Mouse (Mus musculus): Measurements from ENCODE around the gene Gnao1. TPM values are rescaled to one million over a fixed set of nuclear protein-coding genes. Genes with fewer than 3 reads are reported as not detected.

The Gnao1 gene
- total RNA-seq, 2 experiments from 2014 or later, result 949 to 1,024 TPM

DNA sequence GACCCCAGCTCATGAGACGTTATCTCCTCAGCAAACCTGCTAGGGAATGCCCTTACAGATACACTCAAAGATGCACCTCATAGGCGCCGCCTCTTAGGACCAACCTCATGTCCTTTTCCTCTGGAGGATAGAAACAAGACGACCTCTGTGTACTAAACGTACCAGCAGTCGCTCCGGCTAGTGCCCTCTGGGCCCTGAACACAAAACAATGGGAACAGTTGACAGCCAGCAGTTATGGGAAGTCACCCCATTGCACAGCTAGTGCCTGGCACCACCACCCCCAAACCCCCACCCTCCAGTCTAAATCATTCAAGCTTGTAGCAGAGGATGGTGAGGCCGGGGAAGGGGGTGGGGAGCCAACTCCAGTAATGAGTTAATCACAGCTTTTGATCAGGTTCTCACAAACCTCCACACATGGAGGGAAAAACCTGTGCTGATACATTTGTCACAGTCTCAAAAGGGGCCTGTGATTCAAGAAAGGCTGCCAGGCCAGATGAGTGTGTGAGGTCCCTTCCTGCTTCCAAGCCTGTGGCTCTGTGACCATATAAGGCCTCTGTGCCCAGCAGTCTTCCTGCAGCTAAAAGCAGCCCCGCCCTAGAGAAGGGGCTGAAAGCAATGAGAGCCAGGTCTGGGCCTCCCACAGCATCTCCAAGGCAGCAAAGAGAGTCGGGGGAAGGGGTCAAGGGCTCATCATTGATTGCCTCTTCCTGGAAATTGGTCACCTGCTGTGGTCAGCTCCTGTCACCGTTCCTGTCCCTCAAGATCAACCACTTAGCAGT, 79.1 kb downstream of the Gnao1 start:
- intact Hi-C loops (cut with DNase I), result no loop called here

DNA sequence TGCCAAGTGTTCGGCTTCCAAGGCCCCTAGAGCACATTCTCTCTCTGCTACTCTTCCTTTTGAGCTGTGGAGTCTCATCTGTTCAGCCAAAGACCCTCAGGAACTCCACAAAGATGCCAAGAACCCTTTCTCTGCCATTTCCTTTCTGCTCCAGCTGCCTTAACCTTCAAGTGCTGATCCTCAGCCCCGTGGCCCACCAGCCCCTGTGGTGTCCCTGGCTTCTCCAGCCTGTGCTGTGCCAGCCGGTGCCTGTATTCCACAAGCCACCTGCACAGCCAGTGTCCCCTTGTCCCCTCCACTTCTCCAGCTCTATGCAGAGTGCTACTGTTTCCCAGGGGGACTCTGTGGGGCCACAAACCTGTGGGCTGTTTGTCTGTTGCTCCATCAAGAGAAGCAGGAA, 83.8 kb downstream of the Gnao1 start:
- intact Hi-C loops (cut with DNase I), result no loop called here

More for the DNA sequence above, 79.1 kb downstream of the Gnao1 start:
- DNase-seq, result no peak

DNA sequence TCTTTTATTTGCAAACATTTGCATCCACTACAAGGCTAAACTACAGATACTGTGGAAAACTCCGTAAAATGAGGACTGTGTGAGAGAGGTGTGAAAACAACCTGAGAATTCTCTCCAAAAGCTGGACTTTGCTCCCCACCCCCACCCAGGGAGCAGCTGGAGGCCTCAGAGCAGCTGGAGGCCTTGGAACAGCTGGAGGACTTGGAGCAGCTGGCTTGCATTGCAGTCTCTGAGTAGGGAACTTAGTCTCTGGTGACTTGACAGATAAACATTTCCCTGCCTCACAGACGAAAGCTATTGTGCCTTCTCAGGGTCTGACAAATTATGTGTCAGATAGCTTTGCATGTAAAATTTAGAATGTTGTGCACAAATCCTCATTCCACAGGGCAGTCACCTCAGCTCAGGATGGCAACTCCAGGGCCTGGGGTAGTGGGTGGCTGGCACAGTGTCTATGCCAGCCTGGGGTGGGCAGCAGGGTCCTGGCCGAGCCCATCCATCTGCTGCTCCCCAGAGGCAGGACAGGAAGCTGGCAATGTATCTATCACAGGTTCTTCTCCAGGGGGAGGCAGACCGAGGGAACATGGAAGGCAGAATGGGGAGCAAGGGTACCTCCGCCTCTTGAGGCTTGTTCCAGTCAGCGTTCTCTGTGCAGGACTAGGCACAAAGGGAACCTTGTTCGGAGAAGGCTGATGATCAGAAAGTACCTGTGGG, 87.2 kb downstream of the Gnao1 start:
- intact Hi-C loops (cut with DNase I), result no loop called here
- no peak for DNase-seq

More for the DNA sequence above, 83.8 kb downstream of the Gnao1 start:
- peak; percentile 52 for DNase-seq

DNA sequence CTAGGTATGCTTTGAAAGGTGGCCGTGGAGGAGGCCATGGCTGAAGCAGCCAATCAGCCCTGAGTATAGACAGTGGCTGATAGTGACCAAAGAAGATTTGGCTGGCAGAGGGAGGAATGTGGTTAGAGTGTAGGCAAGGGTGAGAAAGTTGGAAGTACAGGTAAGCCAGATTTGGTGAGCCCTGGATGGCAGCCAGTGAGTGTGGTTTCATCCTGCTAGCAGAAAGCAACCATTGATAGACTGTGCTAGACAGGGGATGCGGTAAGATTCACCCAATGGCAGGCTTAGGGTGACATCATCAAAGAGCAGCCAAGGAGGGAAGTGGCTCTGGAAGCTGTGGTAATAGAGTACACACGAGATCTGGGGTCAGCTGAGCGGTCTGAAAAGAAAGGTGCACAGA, 88.8 kb downstream of the Gnao1 start:
- intact Hi-C loops (cut with DNase I), result no loop called here

DNA sequence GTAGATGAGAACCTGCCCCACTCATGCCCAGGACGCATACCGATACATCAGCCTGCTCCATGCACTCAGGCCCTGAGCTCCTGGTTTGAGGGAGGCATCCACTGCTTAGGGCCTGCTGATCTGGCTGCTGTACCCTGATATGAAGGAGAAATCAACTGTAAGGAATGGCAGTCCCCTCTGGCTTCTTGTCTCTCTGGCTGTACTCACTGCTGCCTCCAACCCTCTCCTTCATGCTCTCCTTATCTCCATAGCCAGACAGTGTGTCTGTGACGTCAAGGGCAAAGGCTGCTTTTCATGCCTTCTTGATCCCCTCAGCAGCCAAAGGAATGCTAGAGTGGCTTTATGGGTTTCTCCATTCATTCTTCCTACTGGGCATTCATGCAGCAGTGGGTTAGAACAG, 92.3 kb downstream of the Gnao1 start:
- intact Hi-C loops (cut with DNase I), result no loop called here
- DNase-seq, result no peak

More for the DNA sequence above, 88.8 kb downstream of the Gnao1 start:
- DNase-seq, result no peak

DNA sequence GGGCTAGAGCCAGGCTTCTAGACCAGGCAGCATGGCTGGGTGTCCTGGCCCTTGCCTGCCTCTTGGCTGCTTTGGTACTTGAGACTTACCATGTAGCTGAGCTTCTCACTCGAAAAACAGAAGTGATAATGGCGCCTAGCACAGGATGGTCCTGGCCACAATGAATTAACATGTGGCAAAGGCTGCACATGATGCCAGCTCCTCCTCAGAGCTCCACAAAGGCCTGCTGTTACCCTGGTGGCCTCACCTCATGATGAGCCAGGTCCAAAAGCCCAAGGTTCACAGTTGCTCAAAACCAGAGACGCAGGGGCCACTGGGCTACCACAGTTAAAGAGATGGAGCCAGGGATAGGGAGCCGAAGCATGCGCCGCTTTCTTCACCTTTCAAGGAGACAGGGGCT, 97.2 kb downstream of the Gnao1 start:
- DNase-seq, result no peak
- intact Hi-C loops (cut with DNase I), result no loop called here

DNA sequence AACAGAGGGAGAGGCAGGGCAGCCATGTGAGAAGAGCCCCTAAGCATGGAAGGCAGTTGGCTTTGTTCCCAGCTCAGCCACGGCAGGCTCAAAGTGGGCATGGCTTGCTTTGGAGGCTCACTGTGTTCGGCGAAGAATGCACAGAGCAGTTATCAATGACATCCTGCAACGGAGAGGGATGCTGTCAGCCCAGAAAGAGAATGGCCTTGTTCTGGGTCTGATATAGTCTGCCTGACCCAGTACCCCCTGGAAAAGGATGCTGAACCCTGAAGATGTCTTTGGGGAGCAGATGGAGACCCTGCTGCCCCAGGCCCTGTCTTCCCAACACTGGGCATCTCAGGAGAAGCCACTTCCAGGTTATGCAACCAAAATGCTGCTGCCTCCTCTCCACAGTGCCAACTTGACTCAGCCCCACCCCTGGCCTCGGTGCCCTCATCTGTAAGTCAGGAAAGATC, 98.2 kb downstream of the Gnao1 start:
- intact Hi-C loops (cut with DNase I), result no loop called here

DNA sequence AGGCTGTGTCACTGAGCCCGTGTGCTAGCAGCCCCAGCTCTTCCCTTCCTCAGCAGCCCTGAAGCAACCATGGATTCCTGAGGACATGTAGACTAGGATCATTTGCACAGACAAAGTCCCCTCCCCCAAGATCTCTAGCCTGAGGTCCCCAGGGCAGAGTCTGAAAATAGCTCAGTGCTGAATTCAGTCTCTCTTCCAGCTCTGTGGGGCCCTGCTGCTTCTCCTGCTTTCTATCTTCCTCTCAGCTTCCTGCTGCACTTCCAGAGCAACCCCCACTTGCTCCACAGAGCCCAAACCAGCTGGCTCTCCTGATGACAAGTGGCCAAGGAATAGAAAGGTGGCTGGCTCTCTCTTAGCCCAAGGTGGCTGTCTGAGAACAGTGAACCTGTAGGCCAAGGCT, 98.8 kb downstream of the Gnao1 start:
- no peak for DNase-seq
- intact Hi-C loops (cut with DNase I), result no loop called here

More for the DNA sequence above, 98.2 kb downstream of the Gnao1 start:
- DNase-seq, result peak; percentile 83

DNA sequence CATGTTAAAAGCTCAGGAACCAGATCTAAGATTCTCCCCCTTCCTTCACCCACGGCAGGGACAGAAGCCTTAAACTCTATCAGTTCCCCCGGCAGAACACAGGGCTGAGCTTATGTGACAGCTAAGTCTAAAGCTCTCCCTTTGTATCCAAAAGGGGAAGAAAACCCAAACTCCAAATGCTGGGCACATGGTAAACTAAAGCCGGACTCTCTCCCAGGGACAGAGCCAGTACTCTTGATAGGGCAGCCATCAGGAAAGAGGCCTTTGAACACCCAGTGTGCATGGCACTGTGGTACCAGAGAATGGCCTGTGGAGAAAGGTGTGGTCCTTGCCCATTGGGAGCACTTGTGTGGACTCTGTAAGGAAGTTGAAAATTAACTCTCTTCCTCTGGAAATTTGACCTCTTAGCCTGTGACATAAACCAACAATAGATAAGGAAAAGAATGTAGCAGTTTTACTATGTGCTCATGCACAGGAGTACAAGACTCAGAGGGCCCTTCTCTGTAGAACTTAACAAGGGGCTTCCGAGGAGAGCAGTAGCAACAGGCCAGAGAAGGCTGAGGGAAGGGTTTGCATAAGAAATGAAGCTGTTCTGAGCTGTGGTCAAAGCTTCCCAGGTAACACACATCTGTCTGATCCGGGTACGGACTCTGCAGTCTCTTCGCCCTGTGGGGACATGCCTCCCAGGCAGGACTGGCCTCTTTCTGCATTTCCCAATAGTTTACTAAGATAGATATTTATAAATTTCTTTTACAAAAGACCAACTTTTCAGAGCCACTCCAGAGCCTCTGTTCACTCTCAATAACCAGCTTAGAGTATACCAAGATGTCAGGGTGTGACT, 102.2 kb downstream of the Gnao1 start:
- no peak for DNase-seq
- intact Hi-C loops (cut with DNase I), result no loop called here

DNA sequence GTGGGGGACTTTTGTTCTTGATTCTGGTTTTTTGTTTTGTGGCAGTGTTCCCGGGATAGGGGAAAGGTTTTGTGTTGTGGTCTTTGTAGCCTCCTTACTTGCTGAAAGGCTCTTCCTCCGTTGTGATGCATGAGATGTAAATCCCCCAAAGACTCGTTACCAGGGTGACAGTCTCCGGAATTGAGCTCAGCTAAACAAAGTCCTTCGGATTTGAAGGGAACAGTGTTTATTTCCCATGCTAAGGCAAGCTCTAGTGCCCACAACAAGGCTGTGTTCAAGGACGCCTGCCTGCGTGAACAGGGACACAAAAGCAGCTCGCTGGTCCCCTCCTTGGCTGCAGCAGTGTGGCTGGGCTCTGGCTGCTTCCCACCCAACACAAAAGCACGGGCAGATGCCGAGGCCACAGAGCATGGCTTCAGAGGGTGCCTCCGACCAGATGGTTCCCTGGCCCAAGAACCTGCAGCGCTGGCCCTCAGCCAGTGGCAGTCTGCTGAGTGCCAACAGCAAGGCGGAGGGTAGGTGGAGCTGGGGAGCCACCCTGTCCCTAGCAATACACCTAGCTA, 108.2 kb downstream of the Gnao1 start:
- DNase-seq, result peak; percentile 95
- intact Hi-C loops (cut with DNase I), result no loop called here

DNA sequence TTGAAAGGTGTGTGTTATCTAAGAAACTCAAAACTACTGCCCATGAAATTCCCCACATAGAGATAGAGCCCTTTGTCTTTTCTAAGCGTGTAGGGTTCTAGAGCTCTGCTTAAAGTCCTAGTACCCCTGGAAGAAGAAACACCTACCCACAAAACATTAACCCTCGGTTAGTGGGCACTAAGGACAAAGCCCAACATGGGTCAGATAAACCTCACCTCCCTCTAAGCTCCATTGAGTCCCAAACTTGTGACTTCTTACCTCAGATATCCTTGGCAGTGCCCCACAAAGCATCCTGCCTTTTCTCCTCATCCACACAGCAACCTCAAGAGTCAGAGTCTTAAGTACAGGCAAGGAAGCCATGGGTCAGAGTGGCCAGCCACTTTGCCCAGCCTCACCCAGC, 108.8 kb downstream of the Gnao1 start:
- no peak for DNase-seq
- intact Hi-C loops (cut with DNase I), result no loop called here

DNA sequence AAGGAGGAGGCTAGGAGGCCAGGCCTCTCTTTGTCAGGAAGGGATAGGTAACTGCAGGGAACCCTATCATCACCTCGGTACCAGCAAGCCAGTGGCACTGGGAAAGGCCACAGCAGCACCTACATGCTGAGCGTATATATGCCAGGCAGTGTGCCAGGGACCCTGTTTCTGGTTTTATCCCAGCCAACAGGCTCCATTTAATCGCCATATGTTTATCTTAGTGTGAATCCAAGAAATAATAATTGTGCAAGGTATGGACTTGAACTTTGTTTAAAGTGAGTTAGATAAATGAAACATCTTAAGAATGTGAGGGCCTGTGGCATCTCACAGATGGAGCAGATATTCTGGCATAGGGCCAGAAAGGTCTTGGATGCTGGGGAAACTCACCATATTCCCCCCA, 109.7 kb downstream of the Gnao1 start:
- DNase-seq, result peak; percentile 71
- intact Hi-C loops (cut with DNase I), result no loop called here

DNA sequence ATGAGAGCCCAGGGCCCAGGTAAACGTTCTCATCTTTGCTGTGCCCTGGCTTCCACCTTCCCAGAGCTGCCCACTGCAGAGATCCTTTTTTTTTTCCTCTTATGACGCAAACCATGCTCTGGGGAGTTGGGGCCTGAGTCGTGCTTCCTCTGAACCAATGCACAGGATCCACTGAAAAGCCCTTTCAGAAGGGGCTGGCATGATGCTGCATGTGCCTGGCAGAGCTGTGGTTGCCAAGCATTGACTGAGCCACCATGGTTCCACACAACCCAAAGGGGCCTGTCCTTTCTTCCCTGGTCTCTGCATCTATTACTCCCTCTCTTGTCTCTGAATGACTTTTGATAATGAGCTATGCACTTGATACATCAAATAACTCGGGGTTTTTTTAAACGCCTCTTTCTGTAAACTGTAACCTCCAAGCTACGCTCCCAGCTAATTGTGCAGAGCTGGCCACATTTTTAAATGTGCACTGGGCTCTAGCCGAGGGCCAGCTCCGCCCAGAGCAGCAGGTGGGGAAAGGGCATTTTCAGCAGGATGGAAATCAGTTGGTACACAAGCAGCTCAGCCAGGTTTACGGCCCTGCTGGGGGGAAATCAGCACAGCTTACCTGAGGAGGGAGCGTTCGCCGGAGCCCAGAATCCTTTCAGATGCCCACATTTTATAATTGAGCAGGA, 110.3 kb downstream of the Gnao1 start:
- intact Hi-C loops (cut with DNase I), result loop anchor here (10.0 kb wide), 1 partner anchor 255 kb away; no protein-coding TSS in a partner anchor
- DNase-seq, result peak; percentile 56

DNA sequence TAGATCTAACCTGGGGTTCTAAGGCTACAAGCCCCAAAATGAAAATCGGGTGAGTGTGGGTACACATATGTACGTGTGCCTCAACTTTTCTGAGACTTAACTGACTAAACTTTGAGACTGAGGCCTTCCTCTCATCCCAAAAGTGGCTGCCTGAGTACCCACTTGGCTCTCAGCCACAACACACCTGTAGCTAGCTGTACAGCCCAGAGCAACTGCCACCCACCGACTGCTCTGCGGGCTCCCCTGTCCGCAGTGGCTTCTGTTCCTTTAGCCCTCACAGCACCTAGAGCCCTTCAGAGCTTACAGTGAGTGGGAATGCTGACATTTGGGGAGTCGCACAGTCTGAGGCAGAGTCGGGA, 110.8 kb downstream of the Gnao1 start:
- DNase-seq, result no peak
- intact Hi-C loops (cut with DNase I), result loop anchor here (10.0 kb wide), 1 partner anchor 256 kb away; no protein-coding TSS in a partner anchor

DNA sequence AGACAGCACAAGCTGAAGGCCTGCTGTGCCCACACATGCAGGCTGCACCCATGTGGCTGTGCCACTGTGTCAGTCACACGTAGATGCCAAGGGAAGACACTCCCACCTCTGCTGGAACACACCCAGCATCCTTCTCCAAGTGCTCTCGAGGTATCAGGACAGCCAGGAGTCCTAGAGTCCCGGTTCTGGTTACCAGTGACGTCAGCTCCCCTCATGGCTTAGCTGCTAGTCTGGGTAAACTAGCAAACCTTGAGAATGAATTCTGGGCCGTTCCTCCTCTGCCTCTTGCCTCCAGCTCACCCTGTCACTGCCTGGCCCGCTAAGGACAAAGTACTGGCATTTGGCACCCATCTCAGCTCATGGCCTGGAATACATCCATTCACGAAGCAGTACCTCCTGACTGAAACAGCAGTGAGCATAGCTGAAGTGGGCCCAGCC, 114.2 kb downstream of the Gnao1 start:
- intact Hi-C loops (cut with DNase I), result loop anchor here (10.0 kb wide), 1 partner anchor 259 kb away; no protein-coding TSS in a partner anchor
- no peak for DNase-seq

DNA sequence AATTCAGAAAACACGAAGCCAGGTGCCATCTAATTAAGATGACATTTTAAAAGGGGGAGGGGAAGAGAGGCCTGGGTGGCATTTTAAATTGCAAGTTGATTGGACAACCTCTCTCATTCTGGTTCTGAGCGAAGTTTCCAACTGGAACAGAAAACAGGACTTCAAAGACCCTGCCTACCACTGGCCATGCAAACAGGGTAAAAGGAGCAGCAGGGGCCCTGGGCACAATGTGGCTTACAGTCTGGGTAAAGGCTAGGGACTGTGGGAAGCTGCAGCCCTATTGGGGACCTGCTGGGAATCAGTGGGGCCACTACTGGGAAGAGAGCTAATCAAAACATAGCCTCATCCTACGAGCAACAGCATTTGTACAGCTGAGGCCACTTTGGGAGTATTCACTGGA, 115.7 kb downstream of the Gnao1 start:
- intact Hi-C loops (cut with DNase I), result loop anchor here (10.0 kb wide), 1 partner anchor 261 kb away; no protein-coding TSS in a partner anchor
- no peak for DNase-seq

DNA sequence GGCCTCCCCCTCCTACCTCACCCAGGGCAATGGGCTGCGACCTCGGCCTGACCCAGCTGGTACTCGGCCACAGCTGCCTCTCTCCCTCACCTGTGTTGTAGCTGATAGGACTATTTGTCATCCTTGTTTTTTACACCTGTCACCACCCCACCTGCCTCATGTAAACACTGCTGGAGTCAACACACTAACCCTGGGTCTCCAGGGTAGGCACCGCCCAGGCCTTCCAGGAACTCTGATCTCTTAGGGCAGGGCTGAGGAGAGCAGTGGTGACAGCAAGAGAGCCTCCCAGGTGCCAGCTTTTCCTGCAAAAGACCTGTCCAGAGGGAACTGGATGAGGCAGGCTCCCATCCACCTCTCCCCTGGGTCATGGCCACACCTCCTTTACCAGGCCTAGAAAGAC, 119.5 kb downstream of the Gnao1 start:
- intact Hi-C loops (cut with DNase I), result loop anchor here (10.0 kb wide), 1 partner anchor 264 kb away; no protein-coding TSS in a partner anchor
- DNase-seq, result no peak

DNA sequence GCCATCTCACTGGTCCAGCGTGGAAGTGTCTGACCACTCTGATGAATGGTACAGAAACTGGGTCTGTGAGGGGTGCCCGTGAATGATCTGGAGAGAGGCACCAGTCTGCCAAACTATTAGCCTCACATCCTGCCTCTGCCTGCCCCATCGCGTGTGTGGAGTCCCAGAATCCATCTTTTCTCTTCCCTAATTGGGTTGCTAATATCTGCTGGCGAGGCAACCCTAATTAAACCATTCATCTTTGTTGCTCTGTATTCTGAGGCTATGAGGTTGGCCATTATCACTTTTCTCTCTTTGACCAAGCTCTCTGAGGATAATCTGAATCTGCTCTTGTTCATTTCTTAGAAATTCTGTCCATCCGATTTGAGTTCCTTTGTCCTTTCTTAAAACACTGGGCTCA, 121.6 kb downstream of the Gnao1 start:
- no peak for DNase-seq
- intact Hi-C loops (cut with DNase I), result loop anchor here (5.0 kb wide), 1 partner anchor 119 kb away; no protein-coding TSS in a partner anchor

DNA sequence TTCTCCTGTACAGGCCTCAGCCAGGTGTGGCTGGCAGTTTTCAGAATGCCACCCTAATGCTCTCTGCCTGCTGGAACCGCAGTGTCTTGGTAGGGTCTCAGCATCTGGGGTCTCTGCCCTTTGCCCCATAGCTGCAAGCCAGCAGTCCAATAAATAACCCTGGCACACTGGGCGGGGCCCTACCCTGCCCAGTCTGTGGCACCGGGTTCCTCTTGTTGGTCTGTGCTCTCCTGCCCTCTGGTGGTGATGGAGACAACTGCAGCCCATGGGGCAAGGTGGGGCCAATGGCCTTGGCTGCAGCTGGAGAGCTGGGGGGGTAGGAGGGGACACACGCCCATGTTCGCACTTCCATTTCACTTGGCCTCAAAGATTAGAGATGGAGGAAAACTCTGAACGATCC, 123.1 kb downstream of the Gnao1 start:
- intact Hi-C loops (cut with DNase I), result loop anchor here (5.0 kb wide), 1 partner anchor 121 kb away; no protein-coding TSS in a partner anchor
- DNase-seq, result peak; percentile 86

DNA sequence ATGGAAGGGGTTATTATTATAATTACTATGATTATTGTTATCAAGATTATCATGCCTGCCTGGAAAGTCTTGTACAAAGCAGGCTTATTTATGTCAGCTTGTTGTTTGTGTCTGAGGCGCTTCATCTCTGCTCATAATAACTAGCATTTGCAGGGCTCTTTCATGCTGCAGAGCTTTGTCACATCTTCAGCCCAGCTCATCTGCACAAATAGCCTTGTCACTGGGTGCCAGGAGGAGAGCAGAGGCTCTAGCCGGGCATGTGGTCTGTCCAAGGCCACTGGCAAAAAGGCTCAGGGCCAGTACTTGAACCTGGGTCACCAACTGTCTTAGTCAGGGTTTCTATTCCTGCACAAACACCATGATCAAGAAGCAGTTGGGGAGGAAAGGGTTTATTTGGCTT, 123.5 kb downstream of the Gnao1 start:
- no peak for DNase-seq
- intact Hi-C loops (cut with DNase I), result loop anchor here (5.0 kb wide), 1 partner anchor 121 kb away; no protein-coding TSS in a partner anchor

Measured in left cerebral cortex, postnatal 4 days (tissue).